Mouse (Mus musculus): ENCODE results near the gene R3hdm2.

Gene R3hdm2

DNA sequence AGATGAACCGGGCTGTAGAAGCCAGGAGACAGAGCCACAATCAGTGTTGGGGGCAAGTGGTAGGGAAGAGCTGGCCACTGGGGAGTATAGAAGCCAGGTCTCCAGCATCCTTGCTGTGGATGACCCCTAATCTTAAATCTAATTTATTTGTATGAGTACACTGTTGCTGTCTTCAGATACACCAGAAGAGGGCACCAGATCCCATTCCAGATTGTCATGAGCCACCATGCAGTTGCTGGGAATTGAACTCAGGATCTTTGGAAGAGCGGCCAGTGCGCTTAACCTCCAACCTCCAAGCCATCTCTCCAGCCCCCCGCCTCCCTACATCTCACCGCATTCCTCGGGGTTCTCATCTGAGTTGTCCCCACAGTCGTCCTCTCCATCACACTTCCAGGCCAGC, 166.4 kb downstream of the R3hdm2 start:
- DNase-seq (ENCODE audit: low spot score) = no peak

- no peak for DNase-seq (ENCODE audit: low spot score)
These were observed 168.1 kb downstream of the R3hdm2 start for GRCm38 (mm10) chr10:127548236-127548635.

Measured in urinary bladder, postnatal 10 days (tissue).